Mouse (Mus musculus): ENCODE measurements around the gene Rab3il1.

- no peak for TF ChIP-seq MEF2A (IDR thresholded peaks at IDR 0.05; ENCODE audit: borderline replicate concordance, low read depth, low read length)
- no peak for TF ChIP-seq CTCF (conservative IDR thresholded peaks at IDR 0.05 in 1 of 2, IDR thresholded peaks at IDR 0.05 in 1 of 2; ENCODE audit: low read depth in 2 of 2, low read length in 2 of 2)
- no peak for TF ChIP-seq ZNF384 (IDR thresholded peaks at IDR 0.05; ENCODE audit: low read depth, low read length)
- no peak for TF ChIP-seq POLR2A (IDR thresholded peaks at IDR 0.05; ENCODE audit: low read depth, low read length)
- no peak for TF ChIP-seq TBP (conservative IDR thresholded peaks at IDR 0.05; ENCODE audit: low read depth, low read length)
- TF ChIP-seq MAFK (IDR thresholded peaks at IDR 0.05; ENCODE audit: insufficient replicate concordance, low read length): no peak
- no peak for TF ChIP-seq ETS1 (conservative IDR thresholded peaks at IDR 0.05; ENCODE audit: low read depth, low read length)
- TF ChIP-seq UBTF (IDR thresholded peaks at IDR 0.05; ENCODE audit: low read depth, low read length): no peak
- TF ChIP-seq SIN3A (IDR thresholded peaks at IDR 0.05; ENCODE audit: low read length): no peak
- no peak for TF ChIP-seq PAX5 (IDR thresholded peaks at IDR 0.05; ENCODE audit: low read length)
- TF ChIP-seq EP300 (IDR thresholded peaks at IDR 0.05; ENCODE audit: low read length): no peak
- no peak for TF ChIP-seq ELF1 (IDR thresholded peaks at IDR 0.05; ENCODE audit: low read depth, low read length)
Observed at GRCm38 (mm10) chr19:10014824-10015223, 13.4 kb downstream of the Rab3il1 start.
